Mouse (Mus musculus): ENCODE data around the gene Adamts13.
A peak's percentile ranks its signal among the peaks of the same experiment; 100 is the strongest.

DNA sequence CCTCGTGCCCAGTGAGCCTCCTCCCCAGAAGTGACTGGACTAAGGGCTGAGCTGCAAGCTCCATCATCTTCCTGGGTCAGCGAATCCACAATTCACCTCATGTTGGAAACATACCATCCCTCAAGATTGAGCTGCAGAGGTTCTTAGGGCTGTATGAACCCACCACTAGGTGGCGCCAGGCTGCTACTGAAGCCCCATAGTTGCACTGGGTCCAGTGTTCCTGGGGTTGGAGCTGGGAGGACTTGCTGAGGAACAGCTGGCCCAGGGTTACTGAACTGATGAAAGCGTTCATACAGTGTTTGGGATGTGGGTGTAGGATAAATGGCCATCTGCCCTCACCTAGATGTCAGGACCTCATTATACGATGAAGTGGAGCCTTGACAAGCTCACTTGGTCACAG, 44.6 kb downstream of the Adamts13 start:
- peak; percentile 87 for TF ChIP-seq CTCF (IDR thresholded peaks at IDR 0.05; ENCODE audit: insufficient read depth, low read depth, low read length)
- TF ChIP-seq POLR2A (IDR thresholded peaks at IDR 0.05; ENCODE audit: insufficient read depth, low read depth, low read length) = no peak

Measured in olfactory bulb, adult 2 months (tissue).